Mouse (Mus musculus) stomach, embryonic 16.5 days (tissue): ENCODE measurements around the gene Med20. TPM values are rescaled to one million over a fixed set of nuclear protein-coding genes. Genes with fewer than 3 reads are reported as not detected.
"Not testable (repeated sequence)": the region's sequence is repeated elsewhere in the genome, so short reads cannot be mapped to it uniquely, and the experiment has no call there.

Source experiments
- ATAC-seq: fragments of 200-750 bp; cut with Nextera tagmentation; 2 replicates; pipeline ENCODE4 v1.8.0; 2017; ENCODE audit warnings: moderate number of reproducible peaks, moderate TSS enrichment; ENCODE audit not compliant: insufficient read depth, low FRiP score
- H3K27ac ChIP-seq: fragments of 300-500 bp; sonication (generic); 2 replicates; pipeline ENCODE4 v1.5.1; 2014; ENCODE audit warnings: low read length
- H3K27me3 ChIP-seq: fragments of 300-500 bp; sonication (generic); 2 replicates; pipeline ENCODE4 v1.6.1; 2014; ENCODE audit warnings: low read length, control low read depth, mixed read lengths; ENCODE audit not compliant: control insufficient read depth, insufficient read depth
- H3K36me3 ChIP-seq: fragments of 300-500 bp; sonication (generic); 2 replicates; pipeline ENCODE4 v1.6.1; 2014; ENCODE audit warnings: low read length; ENCODE audit not compliant: control insufficient read depth, insufficient read depth
- H3K4me1 ChIP-seq: fragments of 300-500 bp; sonication (generic); 2 replicates; pipeline ENCODE4 v1.6.1; 2014; ENCODE audit warnings: low read length, control low read depth, mixed read lengths; ENCODE audit not compliant: control insufficient read depth, insufficient read depth
- H3K4me2 ChIP-seq: fragments of 300-500 bp; sonication (generic); 2 replicates; pipeline ENCODE4 v1.6.1; 2014; ENCODE audit warnings: low read depth, low read length, mixed read lengths
- H3K4me3 ChIP-seq: fragments of 300-500 bp; sonication (generic); replicated peaks from 2 replicates; pipeline ENCODE4 v1.5.1; 2014; ENCODE audit warnings: mild to moderate bottlenecking, low read length
- H3K9ac ChIP-seq: fragments of 300-500 bp; sonication (generic); 2 replicates; pipeline ENCODE4 v1.6.1; 2014; ENCODE audit warnings: low read length
- H3K9me3 ChIP-seq: fragments of 300-500 bp; sonication (generic); replicated peaks from 2 replicates; pipeline ENCODE4 v1.6.1; 2016; ENCODE audit warnings: low read length, control low read depth; ENCODE audit not compliant: control insufficient read depth
- WGBS: fragments of 180-500 bp; shearing (Covaris S2); extraction: QIAGEN DNeasy Blood & Tissue Kit; methylation state at CpG from one replicate; pipeline ENCODE4 v1.1.7; 2014; 5-methylcytosine and 5-hydroxymethylcytosine counted together
- polyA plus RNA-seq: library from polyadenylated mRNA; unstranded; fragments of >200 nt; fragmentation: Nextera tagmentation; extraction: Ambion mirVana; gene quantifications from 2 replicates; pipeline ENCODE4 v1.2.1, GENCODE M21; 2015

Med20 gene
- polyA plus RNA-seq, 1 experiment from 2014 or later: 40.7 TPM

DNA sequence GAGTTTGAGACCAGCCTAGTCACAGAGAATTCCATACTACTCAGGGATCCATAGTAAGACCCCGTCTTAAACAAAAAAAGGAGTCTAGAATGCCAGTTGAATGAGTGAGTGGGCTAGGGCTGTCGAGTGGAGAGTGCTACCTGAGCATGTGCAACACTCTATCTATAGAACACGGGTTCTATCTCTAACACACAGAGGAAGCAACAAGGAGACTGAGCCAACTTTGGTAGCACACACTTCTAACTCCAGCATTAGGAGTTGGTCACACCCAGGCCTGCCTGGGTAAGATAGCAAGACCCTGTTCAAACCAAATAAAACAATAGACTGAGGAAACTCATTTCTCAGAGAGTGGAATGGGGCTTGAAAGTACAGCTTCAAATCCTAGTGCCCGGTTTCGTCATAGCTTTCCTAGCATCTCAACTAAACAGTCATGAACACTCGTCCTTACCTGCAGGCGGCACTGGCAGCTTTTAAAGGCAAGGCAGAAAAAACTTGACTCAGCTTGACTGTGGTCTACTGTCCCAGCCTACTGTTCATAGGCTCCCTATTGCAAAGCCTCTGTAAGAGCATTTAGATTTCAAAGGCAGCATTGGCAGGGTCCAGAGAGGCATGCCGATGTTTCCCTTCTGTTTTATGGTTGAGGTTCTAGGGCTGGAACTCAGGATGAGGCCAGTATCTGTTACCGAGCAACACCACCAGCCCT is 6.4 kb downstream of the Med20 start:
- peaks cover 3% of the 10 kb centered on the region for H3K4me1 ChIP-seq
- no peak overlapping the region for H3K4me2 ChIP-seq
- 93% methylated on average over 9 of the region's 9 CpGs for WGBS
- no peak overlapping the region for H3K27ac ChIP-seq
- no peaks in the 10 kb centered on the region for H3K9me3 ChIP-seq
- no peak for ATAC-seq
- H3K4me3 ChIP-seq: no peak overlapping the region
- H3K27me3 ChIP-seq: no peaks in the 10 kb centered on the region
- H3K36me3 ChIP-seq: peaks cover 9% of the 10 kb centered on the region; the same call in 1 of the 2 replicates
- H3K9ac ChIP-seq: no peak overlapping the region

DNA sequence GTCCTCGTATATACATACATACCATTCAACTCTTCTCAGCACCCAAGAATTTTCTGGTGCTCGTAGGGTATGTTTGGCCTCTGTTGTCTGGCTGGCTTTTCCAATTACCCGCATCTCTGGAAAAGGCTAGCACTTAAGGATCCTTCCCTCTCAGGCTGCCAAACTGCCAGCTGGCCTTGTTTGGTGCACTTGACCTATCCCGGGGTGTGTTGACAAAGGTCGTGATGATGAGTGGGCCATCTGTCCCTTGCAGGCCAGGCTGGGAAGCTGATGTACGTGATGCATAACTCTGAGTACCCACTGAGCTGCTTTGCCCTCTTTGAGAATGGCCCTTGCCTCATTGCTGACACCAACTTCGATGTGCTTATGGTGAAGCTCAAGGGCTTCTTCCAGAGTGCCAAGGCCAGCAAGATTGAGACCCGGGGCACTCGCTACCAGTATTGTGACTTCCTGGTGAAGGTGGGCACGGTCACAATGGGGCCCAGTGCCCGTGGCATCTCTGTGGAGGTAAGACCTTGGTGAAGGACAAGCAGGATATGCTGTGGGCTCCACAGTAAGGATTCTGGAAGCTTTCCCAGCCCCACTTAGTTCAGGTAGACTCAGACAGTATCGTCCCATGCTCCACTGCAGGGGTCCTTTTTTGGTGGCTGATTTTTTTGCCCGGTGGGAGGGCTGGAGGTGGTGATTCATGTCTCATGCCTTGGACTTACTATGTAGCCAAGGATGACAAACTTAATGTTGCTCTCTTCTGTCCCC is 7.4 kb downstream of the Med20 start:
- H3K27me3 ChIP-seq: no peaks in the 10 kb centered on the region
- H3K27ac ChIP-seq: no peak overlapping the region
- no peak overlapping the region for H3K4me3 ChIP-seq
- H3K36me3 ChIP-seq: peaks cover 17% of the 10 kb centered on the region
- H3K4me2 ChIP-seq: no peak overlapping the region
- H3K9ac ChIP-seq: no peak overlapping the region
- no peak for ATAC-seq
- no peaks in the 10 kb centered on the region for H3K9me3 ChIP-seq
- no peaks in the 10 kb centered on the region for H3K4me1 ChIP-seq
- 84% methylated on average over 13 of the region's 13 CpGs for WGBS

DNA sequence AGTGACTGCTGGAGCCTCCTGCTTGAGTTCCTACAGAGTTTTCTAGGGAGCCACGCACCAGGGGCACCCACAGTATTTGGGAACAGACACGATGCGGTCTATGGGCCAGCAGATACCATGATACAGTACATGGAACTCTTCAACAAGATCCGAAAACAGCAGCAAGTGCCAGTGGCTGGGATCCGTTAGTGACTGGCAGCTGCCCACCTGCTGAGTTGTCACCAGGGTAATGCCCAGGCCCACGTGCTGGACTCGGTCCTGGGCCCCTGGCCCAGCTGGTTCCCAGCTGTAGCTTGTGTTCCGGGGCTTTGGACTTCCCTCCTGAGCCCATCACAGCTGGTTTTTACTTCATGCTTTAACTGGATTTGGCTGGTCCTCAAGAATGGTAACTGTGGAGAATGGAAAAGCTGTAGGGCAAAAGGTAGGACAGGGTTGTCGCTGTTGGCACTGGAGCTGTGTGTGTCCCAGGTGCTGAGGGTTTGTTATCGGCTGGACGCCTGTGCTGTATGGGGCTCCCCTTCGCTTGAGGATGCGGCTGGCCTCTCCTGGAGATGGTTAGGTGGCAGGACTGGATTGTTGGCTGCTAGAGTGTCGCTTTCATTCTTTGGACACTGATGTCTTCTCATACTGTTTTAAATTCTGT is 11.7 kb downstream of the Med20 start:
- WGBS: 95% methylated on average over 14 of the region's 14 CpGs
- no peaks in the 10 kb centered on the region for H3K27me3 ChIP-seq
- no peak for ATAC-seq
- H3K4me1 ChIP-seq: no peaks in the 10 kb centered on the region
- H3K4me3 ChIP-seq: no peak overlapping the region
- no peaks in the 10 kb centered on the region for H3K9me3 ChIP-seq
- H3K9ac ChIP-seq: no peak overlapping the region
- no peak overlapping the region for H3K4me2 ChIP-seq
- peaks cover 20% of the 10 kb centered on the region for H3K36me3 ChIP-seq
- no peak overlapping the region for H3K27ac ChIP-seq

DNA sequence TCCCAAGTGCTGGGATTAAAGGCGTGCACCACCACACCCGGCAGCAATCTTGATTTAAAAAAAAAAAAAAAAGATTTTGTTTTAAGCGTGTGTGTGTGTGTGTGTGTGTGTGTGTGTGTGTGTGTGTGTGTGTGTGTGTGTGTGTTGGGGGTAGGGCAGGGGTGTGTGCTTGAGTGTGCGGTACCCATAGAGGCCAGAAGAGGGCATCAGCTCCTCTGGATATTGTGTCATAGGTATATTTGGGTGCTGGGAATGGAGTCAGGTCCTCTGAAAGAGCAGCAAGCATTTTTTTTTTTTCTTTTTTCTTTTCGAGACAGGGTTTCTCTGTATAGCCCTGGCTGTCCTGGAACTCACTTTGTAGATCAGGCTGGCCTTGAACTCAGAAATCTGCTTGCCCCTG is 13.2 kb downstream of the Med20 start:
- WGBS: 100% methylated on average over 4 of the region's 5 CpGs
- not testable (repeated sequence) for H3K4me3 ChIP-seq, H3K27me3 ChIP-seq, H3K4me1 ChIP-seq, ATAC-seq, H3K27ac ChIP-seq, H3K4me2 ChIP-seq, H3K9ac ChIP-seq, H3K9me3 ChIP-seq
- H3K36me3 ChIP-seq: peaks cover 15% of the 10 kb centered on the region

GRCm38 (mm10) chr17:47625088-47625487 is 13.7 kb downstream of the Med20 start:
- Histone ChIP-seq H3K27me3 (no peaks in the 10 kb centered on the region), H3K9ac (no peak overlapping the region), H3K4me2 (no peak overlapping the region), H3K27ac (no peak overlapping the region), H3K9me3 (no peaks in the 10 kb centered on the region), H3K36me3 (peaks cover 15% of the 10 kb centered on the region), H3K4me3 (no peak overlapping the region), H3K4me1 (peaks cover 3% of the 10 kb centered on the region; the same call in 1 of the 2 replicates)
- 92% methylated on average over 2 of the region's 2 CpGs for WGBS
- no peak for ATAC-seq

DNA sequence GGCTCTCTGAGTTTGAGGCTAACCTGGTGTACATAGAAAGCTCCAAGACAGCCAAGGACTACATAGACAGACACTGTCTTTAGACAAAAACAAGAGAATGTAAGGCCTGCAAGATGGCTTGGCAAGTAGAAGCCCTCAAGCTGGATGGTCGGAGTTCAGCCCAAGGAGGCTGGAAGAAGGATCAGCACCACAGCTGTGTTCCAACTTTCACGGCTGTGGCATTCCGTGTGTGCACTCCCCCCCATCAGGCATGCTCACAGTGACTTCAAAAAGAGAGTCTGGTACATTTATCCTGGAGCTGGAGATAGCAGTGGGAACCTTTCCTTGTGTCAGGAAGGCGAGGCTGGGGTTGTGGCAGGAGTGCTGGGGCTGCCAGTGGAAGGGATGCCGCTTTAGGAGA is 14.6 kb downstream of the Med20 start:
- Histone ChIP-seq H3K27me3 (no peaks in the 10 kb centered on the region), H3K4me2 (no peak overlapping the region), H3K36me3 (peaks cover 15% of the 10 kb centered on the region)

DNA sequence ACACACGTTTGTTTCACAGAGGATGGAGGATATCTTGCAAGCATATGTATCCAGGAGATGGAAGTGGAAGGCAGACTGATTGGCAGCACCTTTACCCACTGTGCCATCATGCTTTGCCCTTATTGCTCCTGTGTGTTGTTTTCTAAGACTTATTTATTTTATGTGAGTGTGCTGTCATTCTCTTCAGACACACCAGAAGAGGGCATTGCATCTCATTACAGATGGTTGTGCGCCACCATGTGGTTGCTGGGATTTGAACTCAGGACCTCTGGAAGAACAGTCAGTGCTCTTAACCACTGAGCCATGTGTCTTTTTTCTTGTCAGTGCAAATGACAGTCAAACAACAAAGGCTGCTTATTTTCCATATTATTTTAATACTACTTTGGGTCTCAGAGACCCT is 16.4 kb downstream of the Med20 start:
- no peak for ATAC-seq
- H3K27me3 ChIP-seq: no peaks in the 10 kb centered on the region
- H3K4me2 ChIP-seq: peak overlapping the region; percentile 97; the same call in 1 of the 2 replicates
- H3K36me3 ChIP-seq: peaks cover 15% of the 10 kb centered on the region
- H3K4me3 ChIP-seq: no peak overlapping the region
- no peaks in the 10 kb centered on the region for H3K9me3 ChIP-seq
- H3K27ac ChIP-seq: 0 out of 2 replicates have a peak overlapping the region, but pooled peaks have one; percentile 94
- peaks cover 8% of the 10 kb centered on the region; the same call in 1 of the 2 replicates for H3K4me1 ChIP-seq
- WGBS: 68% methylated on average over 2 of the region's 2 CpGs
- peak overlapping the region; percentile 79 for H3K9ac ChIP-seq

More for the DNA sequence above, 14.6 kb downstream of the Med20 start:
- ATAC-seq: no peak
- no peak overlapping the region for H3K27ac ChIP-seq
- peaks cover 7% of the 10 kb centered on the region; the same call in 1 of the 2 replicates for H3K4me1 ChIP-seq
- H3K4me3 ChIP-seq: no peak overlapping the region
- 84% methylated on average over 5 of the region's 5 CpGs for WGBS
- H3K9me3 ChIP-seq: no peaks in the 10 kb centered on the region
- no peak overlapping the region for H3K9ac ChIP-seq

DNA sequence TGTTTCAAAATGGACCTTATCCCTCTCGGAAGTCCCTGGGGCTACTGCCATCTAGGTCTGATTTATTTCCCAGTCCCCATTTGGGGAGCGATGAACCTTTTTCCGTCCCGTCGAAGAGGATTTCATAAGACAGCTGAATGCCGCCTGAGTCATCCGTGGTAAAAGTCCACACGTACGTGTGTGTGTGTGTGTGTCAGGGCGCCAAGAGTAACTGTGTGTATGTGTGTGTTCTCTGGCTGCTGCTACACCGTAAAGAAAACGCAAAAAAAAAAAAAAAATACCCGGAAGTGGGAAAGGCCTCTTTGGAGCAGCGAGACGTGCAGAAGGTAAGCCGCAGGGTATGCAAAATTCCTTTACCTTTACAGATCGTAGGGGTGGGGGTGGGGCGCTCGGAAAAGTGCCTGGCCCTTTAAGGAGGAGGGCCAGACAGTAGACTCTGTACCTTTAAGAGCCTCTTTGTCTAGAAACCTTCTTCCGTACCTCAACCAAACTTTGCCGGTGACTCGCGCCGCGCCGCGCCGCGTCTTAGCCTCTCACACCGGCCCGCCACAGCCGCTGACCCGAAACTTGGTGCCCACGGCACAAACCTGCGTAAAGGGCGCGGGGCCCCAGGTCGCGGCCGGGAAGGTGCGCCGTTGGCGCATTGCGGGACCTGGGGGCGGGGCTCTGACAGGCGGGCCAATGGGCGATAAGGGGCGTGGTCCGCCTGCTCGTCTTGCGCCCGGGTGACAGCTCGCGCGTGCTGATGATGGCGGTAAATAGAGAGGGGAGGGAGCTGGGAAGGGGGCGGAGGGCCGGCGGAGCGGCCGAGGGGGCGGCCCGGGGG is 17.7 kb downstream of the Med20 start:
- H3K9me3 ChIP-seq: no peaks in the 10 kb centered on the region
- ATAC-seq: peak; percentile 95
- peak overlapping the region; percentile 79 for H3K9ac ChIP-seq
- peaks cover 4% of the 10 kb centered on the region; the same call in 1 of the 2 replicates for H3K36me3 ChIP-seq
- peak overlapping the region; percentile 73 for H3K4me3 ChIP-seq
- H3K4me1 ChIP-seq: peaks cover 8% of the 10 kb centered on the region
- WGBS: under 1% methylated on average over 61 of the region's 63 CpGs
- H3K27ac ChIP-seq: peak overlapping the region; percentile 94
- no peaks in the 10 kb centered on the region for H3K27me3 ChIP-seq
- peak overlapping the region; percentile 97 for H3K4me2 ChIP-seq
